Mouse (Mus musculus) neural tube, embryonic 15.5 days (tissue): ENCODE results near the gene T. TPM values are rescaled to one million over a fixed set of nuclear protein-coding genes. Genes with fewer than 3 reads are reported as not detected.

Source experiments
- ATAC-seq: fragments of 200-750 bp; cut with Nextera tagmentation; 2 replicates; pipeline ENCODE4 v1.8.0; 2017; ENCODE audit warnings: mild to moderate bottlenecking, moderate TSS enrichment, moderate library complexity; ENCODE audit not compliant: low FRiP score
- H3K27ac ChIP-seq: fragments of 300-500 bp; sonication (generic); replicated peaks from 2 replicates; pipeline ENCODE4 v1.5.1; 2015; ENCODE audit warnings: mild to moderate bottlenecking, inconsistent platforms
- H3K27me3 ChIP-seq: fragments of 300-500 bp; sonication (generic); replicated peaks from 2 replicates; pipeline ENCODE4 v1.6.1; 2015; ENCODE audit warnings: inconsistent platforms
- H3K36me3 ChIP-seq: fragments of 300-500 bp; sonication (generic); 2 replicates; pipeline ENCODE4 v1.6.1; 2015; ENCODE audit warnings: inconsistent platforms
- H3K4me1 ChIP-seq: fragments of 300-500 bp; sonication (generic); 2 replicates; pipeline ENCODE4 v1.6.1; 2015; ENCODE audit warnings: inconsistent platforms
- H3K4me2 ChIP-seq: fragments of 300-500 bp; sonication (generic); 2 replicates; pipeline ENCODE4 v1.6.1; 2015; ENCODE audit warnings: inconsistent platforms, mild to moderate bottlenecking, moderate library complexity
- H3K4me3 ChIP-seq: fragments of 300-500 bp; sonication (generic); replicated peaks from 2 replicates; pipeline ENCODE4 v1.5.1; 2015; ENCODE audit warnings: mild to moderate bottlenecking, inconsistent platforms
- H3K9ac ChIP-seq: fragments of 300-500 bp; sonication (generic); replicated peaks from 2 replicates; pipeline ENCODE4 v1.6.1; 2015; ENCODE audit warnings: mild to moderate bottlenecking, inconsistent platforms
- H3K9me3 ChIP-seq: fragments of 300-500 bp; sonication (generic); replicated peaks from 2 replicates; pipeline ENCODE4 v1.6.1; 2016; ENCODE audit warnings: inconsistent platforms
- WGBS: fragments of 180-500 bp; shearing (Covaris S2); methylation state at CpG from one replicate; pipeline ENCODE4 v1.1.7; 2015; ENCODE audit warnings: mixed read lengths; 5-methylcytosine and 5-hydroxymethylcytosine counted together
- polyA plus RNA-seq: library from polyadenylated mRNA; unstranded; fragments of >200 nt; fragmentation: Nextera tagmentation; extraction: Ambion mirVana; gene quantifications from 2 replicates; pipeline ENCODE4 v1.2.1, GENCODE M21; 2015

Gene T
- polyA plus RNA-seq, 1 experiment from 2014 or later: 0.35 TPM

DNA sequence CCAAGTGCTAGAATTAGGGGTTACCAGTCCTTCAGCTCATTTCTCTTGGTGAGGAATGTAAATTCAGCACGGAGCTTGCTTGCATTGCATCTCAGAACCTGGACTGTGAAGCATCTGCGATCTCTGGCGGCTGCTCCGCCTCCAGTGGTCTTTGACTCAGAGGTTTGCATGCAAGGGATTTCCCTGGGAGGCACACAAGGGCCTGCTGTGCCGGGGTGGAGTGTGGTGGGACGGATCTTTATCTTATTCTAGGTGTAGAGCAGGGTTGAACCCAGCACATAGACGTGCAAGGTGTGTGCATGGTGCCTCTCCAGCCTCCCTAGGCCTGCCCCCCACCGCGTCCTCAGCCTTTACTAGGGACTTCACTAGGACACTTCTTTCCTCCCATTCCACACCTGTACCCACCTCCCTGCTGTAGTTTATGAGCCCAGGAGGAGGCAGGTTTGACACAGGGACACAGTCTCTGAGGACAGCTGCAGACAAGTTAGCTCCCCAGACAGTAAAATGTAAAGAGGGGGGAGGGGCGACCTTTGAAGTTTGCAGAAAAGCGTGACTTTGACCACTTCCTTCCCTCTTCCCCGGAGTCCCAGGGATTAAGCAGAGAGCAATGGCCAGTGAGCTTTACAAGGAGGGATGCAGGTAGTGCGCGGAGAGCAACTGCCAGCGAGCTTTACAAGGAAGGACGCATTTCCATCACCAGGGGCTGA is 25.5 kb upstream of the T start:
- no peak overlapping the region for H3K27ac ChIP-seq
- ATAC-seq: no peak
- 4% methylated on average over 16 of the region's 16 CpGs for WGBS
- H3K9me3 ChIP-seq: no peaks in the 10 kb centered on the region
- H3K4me3 ChIP-seq: no peak overlapping the region
- no peak overlapping the region for H3K9ac ChIP-seq
- H3K4me1 ChIP-seq: peaks cover 13% of the 10 kb centered on the region
- no peak overlapping the region for H3K4me2 ChIP-seq
- H3K27me3 ChIP-seq: peaks cover 7% of the 10 kb centered on the region; the same call in 1 of the 2 replicates
- no peaks in the 10 kb centered on the region for H3K36me3 ChIP-seq

DNA sequence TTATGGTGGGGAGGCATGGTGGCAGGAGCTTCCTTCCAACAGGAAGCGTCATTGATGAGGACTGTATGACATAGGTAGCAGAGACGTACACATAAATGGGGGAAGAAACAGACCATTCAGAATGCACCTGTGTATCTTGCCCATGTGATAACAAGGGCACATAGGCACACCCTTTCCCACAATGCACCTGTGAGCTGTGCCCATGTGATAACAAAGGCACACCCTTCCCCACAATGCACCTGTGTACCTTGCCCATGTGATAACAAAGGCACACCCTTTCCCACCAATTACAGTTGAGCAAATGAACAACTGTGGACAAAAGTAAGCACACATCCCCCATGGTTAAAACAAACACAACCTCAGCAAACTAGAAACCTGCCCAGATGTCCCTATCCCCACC is 23.9 kb upstream of the T start:
- H3K4me1 ChIP-seq: peaks cover 23% of the 10 kb centered on the region
- no peak overlapping the region for H3K4me2 ChIP-seq
- no peaks in the 10 kb centered on the region for H3K36me3 ChIP-seq
- 89% methylated on average over 2 of the region's 2 CpGs for WGBS
- H3K27ac ChIP-seq: no peak overlapping the region
- no peak overlapping the region for H3K4me3 ChIP-seq
- ATAC-seq: no peak
- peaks cover 9% of the 10 kb centered on the region; the same call in 1 of the 2 replicates for H3K27me3 ChIP-seq
- H3K9me3 ChIP-seq: no peaks in the 10 kb centered on the region
- no peak overlapping the region for H3K9ac ChIP-seq

- H3K9me3 ChIP-seq: no peaks in the 10 kb centered on the region
- H3K4me2 ChIP-seq: no peak overlapping the region
- H3K4me3 ChIP-seq: no peak overlapping the region
- 52% methylated on average over 5 of the region's 5 CpGs for WGBS
- peaks cover 9% of the 10 kb centered on the region; the same call in 1 of the 2 replicates for H3K27me3 ChIP-seq
- H3K36me3 ChIP-seq: no peaks in the 10 kb centered on the region
- no peak for ATAC-seq
- H3K27ac ChIP-seq: no peak overlapping the region
- H3K4me1 ChIP-seq: peaks cover 21% of the 10 kb centered on the region
- no peak overlapping the region for H3K9ac ChIP-seq
These were observed 20.6 kb upstream of the T start for GRCm38 (mm10) chr17:8413656-8414055.

GRCm38 (mm10) chr17:8415533-8415932 is 18.7 kb upstream of the T start:
- Histone ChIP-seq H3K27ac (no peak overlapping the region), H3K4me1 (peaks cover 15% of the 10 kb centered on the region; the same call in 1 of the 2 replicates)
- whole genome bisulfite sequencing: 14% methylated on average over 8 of the region's 8 CpGs

DNA sequence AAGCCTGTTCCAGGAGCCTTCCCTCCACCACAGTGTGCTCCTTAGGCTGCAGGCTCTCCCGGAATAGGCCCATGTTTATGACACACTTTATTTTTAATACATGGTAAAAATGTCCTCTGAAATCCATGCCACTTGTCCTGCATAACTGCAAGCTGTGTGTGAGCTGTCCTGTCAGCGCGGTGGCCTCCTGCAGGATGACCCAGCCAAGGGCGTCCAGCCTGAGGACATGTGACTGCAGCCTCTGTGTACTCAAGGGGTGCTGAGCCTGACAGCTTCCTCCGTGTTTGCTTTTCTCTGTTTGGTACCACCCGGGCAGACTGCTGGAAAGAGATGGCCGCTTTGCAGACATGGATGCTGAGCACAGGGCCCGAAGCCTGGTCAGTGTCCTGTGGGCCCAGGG is 17.4 kb upstream of the T start:
- Histone ChIP-seq H3K27me3 (peaks cover 7% of the 10 kb centered on the region; the same call in 1 of the 2 replicates), H3K36me3 (no peaks in the 10 kb centered on the region), H3K9ac (no peak overlapping the region), H3K27ac (no peak overlapping the region), H3K9me3 (no peaks in the 10 kb centered on the region), H3K4me1 (peaks cover 15% of the 10 kb centered on the region; the same call in 1 of the 2 replicates), H3K4me2 (no peak overlapping the region), H3K4me3 (no peak overlapping the region)
- WGBS: 70% methylated on average over 8 of the region's 8 CpGs
- ATAC-seq: no peak

More at GRCm38 (mm10) chr17:8415533-8415932, 18.7 kb upstream of the T start:
- no peak overlapping the region for H3K4me2 ChIP-seq
- no peaks in the 10 kb centered on the region for H3K9me3 ChIP-seq
- no peak overlapping the region for H3K9ac ChIP-seq
- no peak overlapping the region for H3K4me3 ChIP-seq
- no peak for ATAC-seq
- peaks cover 7% of the 10 kb centered on the region; the same call in 1 of the 2 replicates for H3K27me3 ChIP-seq
- H3K36me3 ChIP-seq: no peaks in the 10 kb centered on the region

DNA sequence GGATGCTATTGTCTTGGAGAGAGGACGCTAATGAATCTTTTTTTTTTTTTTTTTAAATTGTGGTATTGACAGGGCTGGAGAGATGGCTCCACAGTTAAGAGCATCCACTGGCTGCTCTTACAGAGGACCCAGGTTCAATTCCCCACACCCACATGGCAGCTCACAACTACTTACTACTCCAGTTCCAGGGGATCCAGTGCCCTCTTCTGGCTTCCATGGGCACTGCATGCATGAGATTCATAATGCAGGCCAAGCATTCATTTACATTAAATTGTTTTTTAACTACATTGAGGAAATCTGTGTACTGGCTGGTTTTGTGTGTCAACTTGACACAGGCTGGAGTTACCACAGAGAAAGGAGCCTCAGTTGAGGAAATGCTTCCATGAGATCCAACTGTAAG is 13.5 kb upstream of the T start:
- Histone ChIP-seq H3K4me2 (no peak overlapping the region), H3K9me3 (no peaks in the 10 kb centered on the region), H3K27ac (no peak overlapping the region), H3K4me1 (peaks cover 2% of the 10 kb centered on the region; the same call in 1 of the 2 replicates), H3K9ac (no peak overlapping the region), H3K27me3 (no peaks in the 10 kb centered on the region), H3K4me3 (no peak overlapping the region), H3K36me3 (no peaks in the 10 kb centered on the region)
- WGBS: 56% methylated on average over 1 of the region's 1 CpGs
- ATAC-seq: no peak

DNA sequence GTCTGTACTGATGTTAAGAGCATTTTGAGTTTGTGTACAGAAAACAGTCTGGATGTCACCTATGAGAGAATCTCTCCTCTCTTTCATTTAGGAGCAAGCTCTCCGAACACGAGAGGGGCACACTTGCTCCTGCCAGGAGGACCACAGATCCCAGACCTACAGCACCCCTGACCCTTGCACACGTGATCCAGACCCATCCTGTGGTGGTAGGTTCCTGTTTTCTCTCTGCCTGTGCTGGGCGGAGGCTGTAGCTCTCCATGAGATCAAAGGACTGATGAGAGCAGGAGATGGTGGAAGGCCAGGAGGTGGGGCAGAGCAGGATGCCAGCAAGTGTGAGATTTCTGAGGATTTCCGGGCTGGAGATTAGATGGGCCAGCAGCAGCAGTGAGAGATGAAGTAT is 12.7 kb upstream of the T start:
- H3K36me3 ChIP-seq: no peaks in the 10 kb centered on the region
- no peaks in the 10 kb centered on the region for H3K4me1 ChIP-seq
- H3K27ac ChIP-seq: no peak overlapping the region
- H3K9ac ChIP-seq: no peak overlapping the region
- H3K27me3 ChIP-seq: 0 out of 2 replicates have a peak, but pooled peaks cover 4% of the 10 kb centered on the region
- ATAC-seq: no peak
- no peaks in the 10 kb centered on the region for H3K9me3 ChIP-seq
- H3K4me3 ChIP-seq: no peak overlapping the region
- no peak overlapping the region for H3K4me2 ChIP-seq
- 30% methylated on average over 5 of the region's 5 CpGs for WGBS

GRCm38 (mm10) chr17:8423283-8423682 is 10.9 kb upstream of the T start:
- Histone ChIP-seq H3K4me3 (no peak overlapping the region), H3K27me3 (peaks cover 14% of the 10 kb centered on the region)
- no peak for ATAC-seq

GRCm38 (mm10) chr17:8429436-8429835 is 4.8 kb upstream of the T start:
- ATAC-seq: no peak
- Histone ChIP-seq H3K4me2 (0 out of 2 replicates have a peak overlapping the region, but pooled peaks have one; percentile 15), H3K9ac (no peak overlapping the region), H3K36me3 (no peaks in the 10 kb centered on the region), H3K9me3 (no peaks in the 10 kb centered on the region), H3K4me3 (no peak overlapping the region), H3K27ac (no peak overlapping the region), H3K4me1 (peaks cover 24% of the 10 kb centered on the region), H3K27me3 (peaks cover 75% of the 10 kb centered on the region)
- 1% methylated on average over 16 of the region's 16 CpGs for WGBS

More at GRCm38 (mm10) chr17:8423283-8423682, 10.9 kb upstream of the T start:
- Histone ChIP-seq H3K27ac (no peak overlapping the region), H3K9ac (no peak overlapping the region), H3K4me2 (no peak overlapping the region), H3K4me1 (no peaks in the 10 kb centered on the region), H3K36me3 (no peaks in the 10 kb centered on the region), H3K9me3 (no peaks in the 10 kb centered on the region)
- 44% methylated on average over 2 of the region's 2 CpGs for WGBS

- H3K36me3 ChIP-seq: no peaks in the 10 kb centered on the region
- ATAC-seq: no peak
- no peak overlapping the region for H3K9ac ChIP-seq
- H3K4me2 ChIP-seq: no peak overlapping the region
- peaks cover 28% of the 10 kb centered on the region for H3K4me1 ChIP-seq
- no peak overlapping the region for H3K27ac ChIP-seq
- WGBS: under 1% methylated on average over 5 of the region's 5 CpGs
- H3K27me3 ChIP-seq: peaks cover 80% of the 10 kb centered on the region
- H3K9me3 ChIP-seq: no peaks in the 10 kb centered on the region
- H3K4me3 ChIP-seq: no peak overlapping the region
These were observed 4.3 kb upstream of the T start for GRCm38 (mm10) chr17:8429896-8430295.

- ATAC-seq: no peak
- Histone ChIP-seq H3K4me1 (peaks cover 30% of the 10 kb centered on the region), H3K4me3 (no peak overlapping the region), H3K4me2 (no peak overlapping the region), H3K9ac (no peak overlapping the region), H3K27me3 (peaks cover 96% of the 10 kb centered on the region), H3K9me3 (no peaks in the 10 kb centered on the region), H3K27ac (no peak overlapping the region), H3K36me3 (no peaks in the 10 kb centered on the region)
- 2% methylated on average over 17 of the region's 17 CpGs for WGBS
These were observed 1.9 kb upstream of the T start for GRCm38 (mm10) chr17:8432179-8432800.
